Mouse (Mus musculus) hindbrain, embryonic 16.5 days (tissue): ENCODE measurements around the gene Washc1. TPM values are rescaled to one million over a fixed set of nuclear protein-coding genes. Genes with fewer than 3 reads are reported as not detected.
A peak's percentile ranks its signal among the peaks of the same experiment; 100 is the strongest.
"Not testable (repeated sequence)": the region's sequence is repeated elsewhere in the genome, so short reads cannot be mapped to it uniquely, and the experiment has no call there.

Experiments
- ATAC-seq: fragments of 200-750 bp; cut with Nextera tagmentation; 2 replicates; pipeline ENCODE4 v1.8.0; 2017; ENCODE audit warnings: moderate TSS enrichment, moderate library complexity
- H3K27ac ChIP-seq: fragments of 300-500 bp; sonication (generic); 2 replicates; pipeline ENCODE4 v1.5.1; 2014; ENCODE audit warnings: low read depth, mild to moderate bottlenecking, control low read depth, low read length, moderate library complexity
- H3K27me3 ChIP-seq: fragments of 300-500 bp; sonication (generic); replicated peaks from 2 replicates; pipeline ENCODE4 v1.6.1; 2014; ENCODE audit warnings: low read length; ENCODE audit not compliant: control insufficient read depth, insufficient read depth
- H3K36me3 ChIP-seq: fragments of 300-500 bp; sonication (generic); 2 replicates; pipeline ENCODE4 v1.6.1; 2014; ENCODE audit warnings: mild to moderate bottlenecking, low read length, moderate library complexity, mixed read lengths; ENCODE audit not compliant: control insufficient read depth, insufficient read depth
- H3K4me1 ChIP-seq: fragments of 300-500 bp; sonication (generic); 2 replicates; pipeline ENCODE4 v1.6.1; 2014; ENCODE audit warnings: low read depth, low read length; ENCODE audit not compliant: control insufficient read depth, insufficient read depth
- H3K4me2 ChIP-seq: fragments of 300-500 bp; sonication (generic); 2 replicates; pipeline ENCODE4 v1.6.1; 2014; ENCODE audit warnings: mild to moderate bottlenecking, low read length, control low read depth, moderate library complexity
- H3K4me3 ChIP-seq: fragments of 300-500 bp; sonication (generic); 2 replicates; pipeline ENCODE4 v1.5.1; 2014; ENCODE audit warnings: mild to moderate bottlenecking, low read length, control low read depth, moderate library complexity
- H3K9ac ChIP-seq: fragments of 300-500 bp; sonication (generic); 2 replicates; pipeline ENCODE4 v1.6.1; 2014; ENCODE audit warnings: low read depth, mild to moderate bottlenecking, control low read depth, low read length, moderate library complexity
- H3K9me3 ChIP-seq: fragments of 300-500 bp; sonication (generic); 2 replicates; pipeline ENCODE4 v1.6.1; 2014; ENCODE audit warnings: mild to moderate bottlenecking, low read length, moderate library complexity; ENCODE audit not compliant: control insufficient read depth
- WGBS: fragments of 180-500 bp; shearing (Covaris S2); extraction: QIAGEN DNeasy Blood & Tissue Kit; methylation state at CpG from one replicate; pipeline ENCODE4 v1.1.7; 2014; 5-methylcytosine and 5-hydroxymethylcytosine counted together
- polyA plus RNA-seq: library from polyadenylated mRNA; unstranded; fragments of >200 nt; fragmentation: Nextera tagmentation; extraction: Ambion mirVana; gene quantifications from 2 replicates; pipeline ENCODE4 v1.2.1, GENCODE M21; 2015

Washc1 gene
- polyA plus RNA-seq, 1 experiment from 2014 or later = 49.2 TPM

GRCm38 (mm10) chr17:66125211-66125610, 13.9 kb downstream of the Washc1 start:
- no peak for ATAC-seq
- H3K4me3 ChIP-seq = no peak overlapping the region
- H3K9ac ChIP-seq = no peak overlapping the region
- WGBS = 76% methylated on average over 5 of the region's 5 CpGs
- no peak overlapping the region for H3K27ac ChIP-seq
- no peaks in the 10 kb centered on the region for H3K27me3 ChIP-seq
- H3K4me1 ChIP-seq = peaks cover 5% of the 10 kb centered on the region
- no peaks in the 10 kb centered on the region for H3K36me3 ChIP-seq
- H3K4me2 ChIP-seq = no peak overlapping the region
- no peaks in the 10 kb centered on the region for H3K9me3 ChIP-seq

GRCm38 (mm10) chr17:66130371-66130770, 19.0 kb downstream of the Washc1 start:
- Histone ChIP-seq H3K4me2 (no peak overlapping the region), H3K9ac (no peak overlapping the region), H3K9me3 (no peaks in the 10 kb centered on the region), H3K4me1 (no peaks in the 10 kb centered on the region), H3K27ac (no peak overlapping the region), H3K36me3 (peaks cover 13% of the 10 kb centered on the region), H3K4me3 (no peak overlapping the region), H3K27me3 (no peaks in the 10 kb centered on the region)
- no peak for ATAC-seq
- WGBS = 79% methylated on average over 9 of the region's 9 CpGs

GRCm38 (mm10) chr17:66131212-66131611, 19.9 kb downstream of the Washc1 start:
- Histone ChIP-seq H3K4me3 (no peak overlapping the region), H3K9me3 (no peaks in the 10 kb centered on the region), H3K4me1 (no peaks in the 10 kb centered on the region), H3K27ac (no peak overlapping the region), H3K27me3 (no peaks in the 10 kb centered on the region), H3K9ac (no peak overlapping the region), H3K4me2 (no peak overlapping the region), H3K36me3 (peaks cover 13% of the 10 kb centered on the region)
- 97% methylated on average over 4 of the region's 4 CpGs for WGBS
- ATAC-seq = no peak

- H3K4me1 ChIP-seq, H3K36me3 ChIP-seq, H3K9ac ChIP-seq, H3K27ac ChIP-seq, H3K9me3 ChIP-seq, H3K4me3 ChIP-seq, H3K27me3 ChIP-seq, H3K4me2 ChIP-seq: not testable (repeated sequence)
- peak; percentile 83 for ATAC-seq
- WGBS = 74% methylated on average over 5 of the region's 8 CpGs
Observed at GRCm38 (mm10) chr17:66152706-66153662, 41.6 kb downstream of the Washc1 start.

- not testable (repeated sequence) for H3K4me2 ChIP-seq, H3K27me3 ChIP-seq, H3K4me3 ChIP-seq, H3K9ac ChIP-seq, H3K27ac ChIP-seq, H3K36me3 ChIP-seq, H3K9me3 ChIP-seq, H3K4me1 ChIP-seq
- ATAC-seq = 0 out of 2 replicates have a peak, but pooled peaks have one; percentile 40
- WGBS = 92% methylated on average over 4 of the region's 4 CpGs
Observed at GRCm38 (mm10) chr17:66153735-66154423, 42.5 kb downstream of the Washc1 start.

- Histone ChIP-seq H3K9ac (no peak overlapping the region), H3K4me3 (no peak overlapping the region), H3K36me3 (no peaks in the 10 kb centered on the region; the same call in 1 of the 2 replicates), H3K4me1 (no peaks in the 10 kb centered on the region), H3K27me3 (no peaks in the 10 kb centered on the region), H3K9me3 (no peaks in the 10 kb centered on the region), H3K4me2 (no peak overlapping the region), H3K27ac (no peak overlapping the region)
- WGBS = 68% methylated on average over 2 of the region's 2 CpGs
- ATAC-seq = no peak
Observed at GRCm38 (mm10) chr17:66154876-66155275, 43.5 kb downstream of the Washc1 start.

- H3K4me3 ChIP-seq = no peak overlapping the region
- WGBS = 91% methylated on average over 5 of the region's 5 CpGs
- H3K4me1 ChIP-seq = no peaks in the 10 kb centered on the region
- ATAC-seq = no peak
- no peaks in the 10 kb centered on the region for H3K36me3 ChIP-seq
- H3K9me3 ChIP-seq = no peaks in the 10 kb centered on the region
- H3K27ac ChIP-seq = no peak overlapping the region
- no peak overlapping the region for H3K9ac ChIP-seq
- H3K27me3 ChIP-seq = no peaks in the 10 kb centered on the region
- H3K4me2 ChIP-seq = no peak overlapping the region
Observed at GRCm38 (mm10) chr17:66158271-66158670, 46.9 kb downstream of the Washc1 start.

GRCm38 (mm10) chr17:66167141-66167540, 55.8 kb downstream of the Washc1 start:
- H3K9me3 ChIP-seq, H3K4me3 ChIP-seq, H3K9ac ChIP-seq, H3K27ac ChIP-seq, H3K27me3 ChIP-seq, H3K36me3 ChIP-seq, H3K4me2 ChIP-seq, H3K4me1 ChIP-seq, ATAC-seq: not testable (repeated sequence)
- 97% methylated on average over 5 of the region's 5 CpGs for WGBS
